Mouse (Mus musculus) liver, postnatal 0 days (tissue): ENCODE results near the gene Clcn6.

ENCODE experiments used
- CTCF ChIP-seq: sonication (generic); IDR thresholded peaks from 2 replicates; pipeline ENCODE4 v1.5.1; 2016; ENCODE audit warnings: antibody characterized with exemption, low read depth
- EP300 ChIP-seq: IDR thresholded peaks from 2 replicates; pipeline ENCODE4 v1.6.1; 2016; ENCODE audit warnings: antibody characterized with exemption, low read depth, mild to moderate bottlenecking

- TF ChIP-seq CTCF (no peak), EP300 (no peak)
Observed at GRCm38 (mm10) chr4:148085907-148086305, 47.3 kb upstream of the Clcn6 start.
